In genomic region chr6:113603993-113604392, GRCm38 (mm10) we compare ENCODE assay signal across 8 mouse cellular contexts. TPM values are rescaled to one million over a fixed set of nuclear protein-coding genes. Genes with fewer than 3 reads are reported as not detected.
DNase-seq lines count a peak whose midpoint lies in the region; ATAC-seq and TF ChIP-seq lines count a peak whose summit lies in the region.

No protein-coding gene starts in this region.

- H3K27me3 ChIP-seq in kidney, embryonic 16.5 days (ENCODE audit: insufficient read depth, low read length) = no peaks in the 10 kb centered on the region
- H3K27me3 ChIP-seq in hindbrain, embryonic 13.5 days = no peaks in the 10 kb centered on the region
- H3K27me3 ChIP-seq in midbrain, embryonic 14.5 days (ENCODE audit: control insufficient read depth, insufficient read depth, low read length) = no peaks in the 10 kb centered on the region

- no peak; the same call in 1 of the 2 replicates for ATAC-seq in kidney, embryonic 16.5 days (ENCODE audit: low FRiP score, low TSS enrichment)
- no peak for ATAC-seq in hindbrain, embryonic 13.5 days (ENCODE audit: low FRiP score)
- no peak for ATAC-seq in midbrain, embryonic 14.5 days (ENCODE audit: low FRiP score, low TSS enrichment)

- no peak for DNase-seq in kidney, adult 11 months
- no peak for DNase-seq in midbrain, embryonic 14.5 days
- no peak for DNase-seq in gastrocnemius, postnatal 14 days
- no peak for DNase-seq in left cerebral cortex, postnatal 10 days (ENCODE audit: extremely low spot score in 1 of 2, low spot score in 2 of 2)
- DNase-seq in urinary bladder, postnatal 4 days (ENCODE audit: low spot score in 2 of 2) = no peak

- H3K4me2 ChIP-seq in kidney, embryonic 16.5 days (replicated peaks; ENCODE audit: low read depth, low read length) = peak overlapping the region; percentile 80
- peak overlapping the region; percentile 86 for H3K4me2 ChIP-seq in hindbrain, embryonic 13.5 days
- H3K4me2 ChIP-seq in midbrain, embryonic 14.5 days (ENCODE audit: low read length) = peak overlapping the region; percentile 76

- H3K27ac ChIP-seq in kidney, embryonic 16.5 days (ENCODE audit: low read length) = peak overlapping the region; percentile 86; the same call in 1 of the 2 replicates
- H3K27ac ChIP-seq in cortical plate, adult 2 months (ENCODE audit: insufficient read depth, low read length) = peak overlapping the region; percentile 49; the same call in 1 of the 2 replicates
- peak overlapping the region; percentile 90 for H3K27ac ChIP-seq in hindbrain, embryonic 13.5 days
- peak overlapping the region; percentile 69 for H3K27ac ChIP-seq in midbrain, embryonic 14.5 days (replicated peaks; ENCODE audit: low read depth, low read length)

- peaks cover 16% of the 10 kb centered on the region; the same call in 1 of the 2 replicates for H3K4me1 ChIP-seq in kidney, embryonic 16.5 days (ENCODE audit: insufficient read depth, low read length)
- H3K4me1 ChIP-seq in cortical plate, adult 2 months (ENCODE audit: control insufficient read depth, insufficient read depth, low read length) = peaks cover 9% of the 10 kb centered on the region
- peaks cover 32% of the 10 kb centered on the region for H3K4me1 ChIP-seq in hindbrain, embryonic 13.5 days (replicated peaks)
- peaks cover 12% of the 10 kb centered on the region for H3K4me1 ChIP-seq in midbrain, embryonic 14.5 days (ENCODE audit: control insufficient read depth, insufficient read depth, low read length)

- TF ChIP-seq CTCF in cortical plate, adult 2 months (IDR thresholded peaks at IDR 0.05; ENCODE audit: extremely low read depth, insufficient read depth, low read length) = no peak

- WGBS in kidney, embryonic 16.5 days = 57% methylated on average over 12 of the region's 12 CpGs
- 49% methylated on average over 12 of the region's 12 CpGs for WGBS in hindbrain, embryonic 13.5 days
- WGBS in midbrain, embryonic 14.5 days = 51% methylated on average over 12 of the region's 12 CpGs

- intact Hi-C loops in gastrocnemius, postnatal 14 days (cut with DNase I; ENCODE audit: low total_unique reads) = no loop called here
- intact Hi-C loops in left cerebral cortex, postnatal 10 days (cut with DNase I) = no loop called here

- H3K9ac ChIP-seq in kidney, embryonic 16.5 days (replicated peaks; ENCODE audit: low read length) = peak overlapping the region; percentile 90
- H3K9ac ChIP-seq in hindbrain, embryonic 13.5 days = peak overlapping the region; percentile 84
- peak overlapping the region; percentile 86 for H3K9ac ChIP-seq in midbrain, embryonic 14.5 days (replicated peaks; ENCODE audit: low read length)

- TF ChIP-seq POLR2A in cortical plate, adult 2 months (IDR thresholded peaks at IDR 0.05; ENCODE audit: extremely low read depth, insufficient read depth, low read length) = no peak

- no peaks in the 10 kb centered on the region for H3K9me3 ChIP-seq in kidney, embryonic 16.5 days (ENCODE audit: low read length)
- H3K9me3 ChIP-seq in hindbrain, embryonic 13.5 days = no peaks in the 10 kb centered on the region
- no peaks in the 10 kb centered on the region for H3K9me3 ChIP-seq in midbrain, embryonic 14.5 days (ENCODE audit: control insufficient read depth, low read length)

- 0 out of 2 replicates have a peak, but pooled peaks cover 4% of the 10 kb centered on the region for H3K36me3 ChIP-seq in kidney, embryonic 16.5 days (ENCODE audit: insufficient read depth, low read length)
- H3K36me3 ChIP-seq in hindbrain, embryonic 13.5 days = 0 out of 2 replicates have a peak, but pooled peaks cover 4% of the 10 kb centered on the region
- H3K36me3 ChIP-seq in midbrain, embryonic 14.5 days (ENCODE audit: control insufficient read depth, insufficient read depth, low read length) = peaks cover 3% of the 10 kb centered on the region; the same call in 1 of the 2 replicates

- H3K4me3 ChIP-seq in kidney, embryonic 16.5 days (ENCODE audit: low read length) = peak overlapping the region; percentile 88
- peak overlapping the region; percentile 97 for H3K4me3 ChIP-seq in cortical plate, adult 2 months (ENCODE audit: insufficient read depth, low read length)
- H3K4me3 ChIP-seq in hindbrain, embryonic 13.5 days = peak overlapping the region; percentile 65
- peak overlapping the region; percentile 91 for H3K4me3 ChIP-seq in midbrain, embryonic 14.5 days (replicated peaks; ENCODE audit: low read depth, low read length)

RNA-seq across cellular contexts. Expression of gene Brk1, which starts 0.6 kb away (rescaled TPM):
- polyA plus RNA-seq in kidney, embryonic 16.5 days (2015; fragmentation: Nextera tagmentation; extraction: Ambion mirVana) = 221 and 224 TPM in 2 replicates
- 425 and 442 TPM in 2 replicates for polyA plus RNA-seq in cortical plate, adult 2 months (2012; rRNA removed)
- polyA plus RNA-seq in hindbrain, embryonic 13.5 days (2015; fragmentation: Nextera tagmentation; extraction: Ambion mirVana) = 235 and 248 TPM in 2 replicates
- 258 and 280 TPM in 2 replicates for polyA plus RNA-seq in midbrain, embryonic 14.5 days (2014; fragmentation: Nextera tagmentation; extraction: Ambion mirVana)
- 10 to 100 TPM; 42.8 to 52.4 TPM for total RNA-seq in gastrocnemius, postnatal 14 days (2021)
- total RNA-seq in left cerebral cortex, postnatal 10 days (2021) = 100 to 1,000 TPM; 210 to 211 TPM

RNA-seq across cellular contexts. Expression of gene Fancd2os, which starts 3.5 kb away (rescaled TPM):
- 0.68 and 1.1 TPM in 2 replicates for polyA plus RNA-seq in kidney, embryonic 16.5 days (2015; fragmentation: Nextera tagmentation; extraction: Ambion mirVana)
- 0.19 and 0.21 TPM in 2 replicates for polyA plus RNA-seq in cortical plate, adult 2 months (2012; rRNA removed)
- polyA plus RNA-seq in hindbrain, embryonic 13.5 days (2015; fragmentation: Nextera tagmentation; extraction: Ambion mirVana) = 0.19 and 0.23 TPM in 2 replicates
- polyA plus RNA-seq in midbrain, embryonic 14.5 days (2014; fragmentation: Nextera tagmentation; extraction: Ambion mirVana) = not detected in 2 replicates
- total RNA-seq in gastrocnemius, postnatal 14 days (2021) = not detected
- not detected for total RNA-seq in left cerebral cortex, postnatal 10 days (2021)

RNA-seq across cellular contexts. Expression of gene Vhl, which starts 19.8 kb away (rescaled TPM):
- 34.0 and 40.7 TPM in 2 replicates for polyA plus RNA-seq in kidney, embryonic 16.5 days (2015; fragmentation: Nextera tagmentation; extraction: Ambion mirVana)
- polyA plus RNA-seq in cortical plate, adult 2 months (2012; rRNA removed) = 55.1 and 67.8 TPM in 2 replicates
- 65.0 and 68.5 TPM in 2 replicates for polyA plus RNA-seq in hindbrain, embryonic 13.5 days (2015; fragmentation: Nextera tagmentation; extraction: Ambion mirVana)
- 74.8 and 85.2 TPM in 2 replicates for polyA plus RNA-seq in midbrain, embryonic 14.5 days (2014; fragmentation: Nextera tagmentation; extraction: Ambion mirVana)
- 1 to 10 TPM; 6.8 to 7.0 TPM for total RNA-seq in gastrocnemius, postnatal 14 days (2021)
- total RNA-seq in left cerebral cortex, postnatal 10 days (2021) = 10 to 100 TPM; 45.1 to 49.9 TPM

RNA-seq across cellular contexts. Expression of gene Irak2, which starts 34.3 kb away (rescaled TPM):
- polyA plus RNA-seq in kidney, embryonic 16.5 days (2015; fragmentation: Nextera tagmentation; extraction: Ambion mirVana) = 4.4 and 5.6 TPM in 2 replicates
- polyA plus RNA-seq in cortical plate, adult 2 months (2012; rRNA removed) = 23.7 and 24.7 TPM in 2 replicates
- polyA plus RNA-seq in hindbrain, embryonic 13.5 days (2015; fragmentation: Nextera tagmentation; extraction: Ambion mirVana) = 1.7 and 2.1 TPM in 2 replicates
- polyA plus RNA-seq in midbrain, embryonic 14.5 days (2014; fragmentation: Nextera tagmentation; extraction: Ambion mirVana) = 0.42 and 1.0 TPM in 2 replicates
- total RNA-seq in gastrocnemius, postnatal 14 days (2021) = 1 to 10 TPM; 4.7 to 4.8 TPM
- 10 to 100 TPM; 13.0 to 14.2 TPM for total RNA-seq in left cerebral cortex, postnatal 10 days (2021)
